Mouse (Mus musculus) lung, adult 2 months (tissue): ENCODE data around the gene Gna13.

Experiments
- CTCF ChIP-seq: fragments of 200-500 bp; IDR thresholded peaks from 2 replicates; pipeline ENCODE4 v1.5.1; 2011; ENCODE audit warnings: mild to moderate bottlenecking, low read length, control low read depth; ENCODE audit not compliant: insufficient read depth
- POLR2A ChIP-seq: fragments of 200-500 bp; IDR thresholded peaks from 2 replicates; pipeline ENCODE4 v1.6.1; 2011; ENCODE audit warnings: low read depth, mild to moderate bottlenecking, control low read depth, low read length, borderline replicate concordance; ENCODE audit errors: extremely low read depth

- TF ChIP-seq CTCF: peak; percentile 59
- TF ChIP-seq POLR2A: no peak
Observed at GRCm38 (mm10) chr11:109445438-109446035, 82.9 kb downstream of the Gna13 start.
